Mouse (Mus musculus) MEL (cell line): ENCODE measurements at regions not wholly inside any gene's neighbourhood (a gene's known extent, or its start where the extent isn't known, plus 50 kb on each side); places are given as distances from the start of the nearest gene placed in this dataset.

Source experiments
- BHLHE40 ChIP-seq: IDR thresholded peaks from 2 replicates; pipeline ENCODE4 v1.6.1; 2012; ENCODE audit warnings: low read depth, mild to moderate bottlenecking, inconsistent platforms, low read length, improper control_type of control experiment, borderline replicate concordance
- CTCF ChIP-seq, 3 experiments: IDR thresholded peaks in 2 of 3; conservative IDR thresholded peaks in 1 of 3; 2 replicates each; pipeline ENCODE4 v1.5.1; 2011 to 2012; ENCODE audit warnings: low read length in 3 of 3, low read depth in 2 of 3, mild to moderate bottlenecking in 2 of 3, improper control_type of control experiment in 1 of 3, inconsistent platforms in 1 of 3, mixed read lengths in 1 of 3, moderate library complexity in 1 of 3; ENCODE audit not compliant: control insufficient read depth in 1 of 3, insufficient read depth in 1 of 3, poor library complexity in 1 of 3, severe bottlenecking in 1 of 3
- EP300 ChIP-seq, 2 experiments: IDR thresholded peaks; 2 replicates each; pipeline ENCODE4 v1.6.1; 2011; ENCODE audit warnings: improper control_type of control experiment in 2 of 2, low read length in 2 of 2, low read depth in 1 of 2, mild to moderate bottlenecking in 1 of 2
- MAZ ChIP-seq: IDR thresholded peaks from 2 replicates; pipeline ENCODE4 v1.6.1; 2012; ENCODE audit warnings: low read depth, mild to moderate bottlenecking, inconsistent platforms, low read length, improper control_type of control experiment
- MYC ChIP-seq: IDR thresholded peaks from 2 replicates; pipeline ENCODE4 v1.6.1; 2011; ENCODE audit warnings: low read depth, mild to moderate bottlenecking, low read length, improper control_type of control experiment, moderate library complexity
- POLR2A ChIP-seq, 2 experiments: IDR thresholded peaks; 2 replicates each; pipeline ENCODE4 v1.6.1; 2011 to 2012; ENCODE audit warnings: low read length in 2 of 2, mild to moderate bottlenecking in 2 of 2, control low read depth in 1 of 2, improper control_type of control experiment in 1 of 2, low read depth in 1 of 2, moderate library complexity in 1 of 2; ENCODE audit not compliant: control insufficient read depth in 1 of 2, insufficient read depth in 1 of 2, poor library complexity in 1 of 2
- POLR2AphosphoS2 ChIP-seq: IDR thresholded peaks from 2 replicates; pipeline ENCODE4 v1.6.1; 2011; ENCODE audit warnings: low read length, improper control_type of control experiment
- RAD21 ChIP-seq: IDR thresholded peaks from 2 replicates; pipeline ENCODE4 v1.6.1; 2011; ENCODE audit warnings: mild to moderate bottlenecking, low read depth, low read length, improper control_type of control experiment
- SMC3 ChIP-seq: IDR thresholded peaks from 2 replicates; pipeline ENCODE4 v1.6.1; 2011; ENCODE audit warnings: low read depth, low read length, improper control_type of control experiment
- USF1 ChIP-seq: IDR thresholded peaks from 2 replicates; pipeline ENCODE4 v1.6.1; 2014; ENCODE audit warnings: low read depth, mild to moderate bottlenecking, inconsistent platforms, low read length, improper control_type of control experiment, moderate library complexity
- ZC3H11A ChIP-seq: IDR thresholded peaks from 2 replicates; pipeline ENCODE4 v1.6.1; 2012; ENCODE audit warnings: low read depth, mild to moderate bottlenecking, inconsistent platforms, low read length, improper control_type of control experiment
- ZNF384 ChIP-seq: IDR thresholded peaks from 2 replicates; pipeline ENCODE4 v1.6.1; 2012; ENCODE audit warnings: low read depth, mild to moderate bottlenecking, inconsistent platforms, low read length, improper control_type of control experiment

- no peak for TF ChIP-seq SMC3
- TF ChIP-seq BHLHE40, result no peak
- no peak for TF ChIP-seq EP300 (IDR thresholded peaks at IDR 0.05; ENCODE audit: low read depth in 1 of 2, low read length in 2 of 2)
- TF ChIP-seq CTCF (IDR thresholded peaks at IDR 0.05 in 2 of 3, conservative IDR thresholded peaks at IDR 0.05 in 1 of 3; ENCODE audit: control insufficient read depth in 1 of 3, insufficient read depth in 1 of 3, low read depth in 2 of 3, low read length in 3 of 3, poor library complexity in 1 of 3, severe bottlenecking in 1 of 3), result peak in 2 of 3 experiments; percentile 7 to 24; a peak in 2 of 6 replicates
- no peak for TF ChIP-seq USF1
- no peak for TF ChIP-seq POLR2A (IDR thresholded peaks at IDR 0.05; ENCODE audit: control insufficient read depth in 1 of 2, insufficient read depth in 1 of 2, low read depth in 1 of 2, low read length in 2 of 2, poor library complexity in 1 of 2)
- no peak for TF ChIP-seq MYC
- TF ChIP-seq RAD21, result no peak; the same call in 1 of the 2 replicates
- TF ChIP-seq ZNF384, result no peak
- no peak for TF ChIP-seq ZC3H11A
- TF ChIP-seq MAZ, result no peak
- TF ChIP-seq POLR2AphosphoS2, result no peak
These were observed 2442.1 kb upstream of the Gm8797 start for GRCm38 (mm10) chr3:3308461-3308860.
